Mouse (Mus musculus) embryonic facial prominence, embryonic 12.5 days (tissue): ENCODE data around the gene Gas2l3. TPM values are rescaled to one million over a fixed set of nuclear protein-coding genes. Genes with fewer than 3 reads are reported as not detected.
A peak's percentile ranks its signal among the peaks of the same experiment; 100 is the strongest.

Source experiments
- ATAC-seq: fragments of 200-750 bp; cut with Nextera tagmentation; 2 replicates; pipeline ENCODE4 v1.8.0; 2017; ENCODE audit not compliant: insufficient number of reproducible peaks, insufficient read depth, low FRiP score, low TSS enrichment
- H3K27ac ChIP-seq: fragments of 300-500 bp; sonication (generic); 2 replicates; pipeline ENCODE4 v1.5.1; 2016; ENCODE audit warnings: mild to moderate bottlenecking
- H3K27me3 ChIP-seq: fragments of 300-500 bp; sonication (generic); 2 replicates; pipeline ENCODE4 v1.6.1; 2016; ENCODE audit warnings: mild to moderate bottlenecking, moderate library complexity
- H3K36me3 ChIP-seq: fragments of 300-500 bp; sonication (generic); 2 replicates; pipeline ENCODE4 v1.6.1; 2016; ENCODE audit warnings: mild to moderate bottlenecking
- H3K4me1 ChIP-seq: fragments of 300-500 bp; sonication (generic); 2 replicates; pipeline ENCODE4 v1.6.1; 2016
- H3K4me2 ChIP-seq: fragments of 300-500 bp; sonication (generic); replicated peaks from 2 replicates; pipeline ENCODE4 v1.6.1; 2016; ENCODE audit warnings: mild to moderate bottlenecking, moderate library complexity
- H3K4me3 ChIP-seq: fragments of 300-500 bp; sonication (generic); 2 replicates; pipeline ENCODE4 v1.5.1; 2016; ENCODE audit warnings: mild to moderate bottlenecking
- H3K9ac ChIP-seq: fragments of 300-500 bp; sonication (generic); 2 replicates; pipeline ENCODE4 v1.6.1; 2016; ENCODE audit warnings: mild to moderate bottlenecking, moderate library complexity
- H3K9me3 ChIP-seq: fragments of 300-500 bp; sonication (generic); 2 replicates; pipeline ENCODE4 v1.6.1; 2016; ENCODE audit warnings: mild to moderate bottlenecking, moderate library complexity
- WGBS: fragments of 180-500 bp; shearing (Covaris S2); methylation state at CpG from one replicate; pipeline ENCODE4 v1.1.7; 2016; 5-methylcytosine and 5-hydroxymethylcytosine counted together
- polyA plus RNA-seq: library from polyadenylated mRNA; unstranded; fragments of >200 nt; fragmentation: Nextera tagmentation; extraction: Ambion mirVana; gene quantifications from 2 replicates; pipeline ENCODE4 v1.2.1, GENCODE M21; 2016

Gas2l3 gene
- polyA plus RNA-seq, result 15.3 and 17.0 TPM in 2 replicates

DNA sequence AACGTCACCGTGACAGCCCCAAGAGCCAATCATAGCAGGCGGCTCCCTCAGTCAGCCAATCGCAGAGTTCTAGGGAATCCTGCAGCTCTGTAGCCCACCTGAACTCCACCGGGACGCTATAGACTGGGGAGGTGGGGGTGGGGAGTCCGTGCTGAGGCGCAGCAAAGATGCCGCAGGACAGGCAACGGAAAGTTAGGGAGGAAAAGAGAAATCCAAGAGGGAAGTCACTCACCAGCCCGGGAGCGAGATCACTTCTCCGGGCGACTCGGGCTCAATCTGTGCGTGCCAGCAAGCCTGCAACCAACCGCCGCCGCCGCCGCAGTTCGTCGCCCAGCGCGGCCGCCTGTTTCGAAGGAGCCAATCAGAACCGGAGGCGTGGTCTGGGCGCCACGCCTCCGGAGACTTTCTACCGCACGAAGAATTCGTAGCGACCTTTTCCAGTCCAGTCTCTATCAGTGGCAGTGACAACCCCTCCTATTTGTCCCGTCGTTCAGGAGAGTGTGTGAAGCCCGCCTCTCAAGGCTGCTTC lies at the start of gene Gas2l3:
Gene Gas2l3, minus strand, starts transcription at position 345 of the 529 bp plus-strand sequence.
- no peaks in the 10 kb centered on the region for H3K9me3 ChIP-seq
- H3K36me3 ChIP-seq, result no peaks in the 10 kb centered on the region
- peak within 1 kb of the TSS; percentile 60 for H3K4me3 ChIP-seq
- peak within 1 kb of the TSS; percentile 75 for H3K4me2 ChIP-seq
- peak within 1 kb of the TSS; percentile 57 for H3K27ac ChIP-seq
- no peaks in the 10 kb centered on the region for H3K27me3 ChIP-seq
- ATAC-seq, result peak; percentile 94
- peak within 1 kb of the TSS; percentile 59 for H3K9ac ChIP-seq
- H3K4me1 ChIP-seq, result peaks cover 9% of the 10 kb centered on the region
- WGBS, result 0% methylated on average over 39 of the region's 39 CpGs

DNA sequence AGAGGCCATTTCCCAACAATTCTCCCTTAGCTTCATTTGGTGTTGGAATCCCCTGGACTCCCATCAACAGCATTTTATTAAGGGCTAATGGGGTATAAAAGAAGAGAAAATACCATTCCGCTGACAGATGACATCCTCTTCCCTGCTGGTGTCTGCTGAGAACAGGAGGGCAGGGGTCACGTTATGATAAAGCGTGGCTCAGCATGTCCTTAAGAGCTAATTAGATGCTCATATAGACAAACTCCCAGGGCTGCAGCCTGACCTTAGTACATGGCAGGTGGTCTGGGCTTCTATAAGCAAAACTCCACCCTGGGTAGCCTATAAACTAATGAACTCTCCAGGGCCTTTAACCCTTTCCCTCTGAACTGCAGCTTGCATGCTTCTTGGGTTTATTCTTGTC lies 47.6 kb upstream of the Gas2l3 start:
- H3K4me1 ChIP-seq, result no peaks in the 10 kb centered on the region
- H3K9me3 ChIP-seq, result no peaks in the 10 kb centered on the region
- H3K27ac ChIP-seq, result no peak overlapping the region
- no peaks in the 10 kb centered on the region for H3K27me3 ChIP-seq
- H3K9ac ChIP-seq, result no peak overlapping the region
- H3K4me2 ChIP-seq, result no peak overlapping the region
- 28% methylated on average over 3 of the region's 3 CpGs for WGBS
- ATAC-seq, result 0 out of 2 replicates have a peak, but pooled peaks have one; percentile 41
- H3K36me3 ChIP-seq, result no peaks in the 10 kb centered on the region
- no peak overlapping the region for H3K4me3 ChIP-seq

GRCm38 (mm10) chr10:89490250-89490649 lies 46.5 kb upstream of the Gas2l3 start:
- H3K36me3 ChIP-seq, result no peaks in the 10 kb centered on the region
- no peak overlapping the region for H3K27ac ChIP-seq
- 84% methylated on average over 3 of the region's 3 CpGs for WGBS

GRCm38 (mm10) chr10:89489459-89489858 lies 45.7 kb upstream of the Gas2l3 start:
- no peak overlapping the region for H3K27ac ChIP-seq
- H3K36me3 ChIP-seq, result no peaks in the 10 kb centered on the region
- no peaks in the 10 kb centered on the region for H3K27me3 ChIP-seq
- H3K4me1 ChIP-seq, result no peaks in the 10 kb centered on the region
- H3K4me3 ChIP-seq, result no peak overlapping the region
- 84% methylated on average over 4 of the region's 4 CpGs for WGBS
- no peak for ATAC-seq
- no peak overlapping the region for H3K9ac ChIP-seq
- no peak overlapping the region for H3K4me2 ChIP-seq
- H3K9me3 ChIP-seq, result no peaks in the 10 kb centered on the region

More at GRCm38 (mm10) chr10:89490250-89490649, 46.5 kb upstream of the Gas2l3 start:
- Histone ChIP-seq H3K27me3 (no peaks in the 10 kb centered on the region), H3K4me2 (no peak overlapping the region), H3K4me1 (no peaks in the 10 kb centered on the region), H3K4me3 (no peak overlapping the region), H3K9me3 (no peaks in the 10 kb centered on the region), H3K9ac (no peak overlapping the region)
- no peak for ATAC-seq

- Histone ChIP-seq H3K27ac (no peak overlapping the region), H3K27me3 (no peaks in the 10 kb centered on the region), H3K9ac (no peak overlapping the region), H3K4me1 (no peaks in the 10 kb centered on the region), H3K36me3 (no peaks in the 10 kb centered on the region), H3K4me2 (no peak overlapping the region), H3K4me3 (no peak overlapping the region), H3K9me3 (no peaks in the 10 kb centered on the region)
- ATAC-seq, result no peak
- WGBS, result 64% methylated on average over 4 of the region's 4 CpGs
These were observed 43.4 kb upstream of the Gas2l3 start for GRCm38 (mm10) chr10:89486995-89487742.

DNA sequence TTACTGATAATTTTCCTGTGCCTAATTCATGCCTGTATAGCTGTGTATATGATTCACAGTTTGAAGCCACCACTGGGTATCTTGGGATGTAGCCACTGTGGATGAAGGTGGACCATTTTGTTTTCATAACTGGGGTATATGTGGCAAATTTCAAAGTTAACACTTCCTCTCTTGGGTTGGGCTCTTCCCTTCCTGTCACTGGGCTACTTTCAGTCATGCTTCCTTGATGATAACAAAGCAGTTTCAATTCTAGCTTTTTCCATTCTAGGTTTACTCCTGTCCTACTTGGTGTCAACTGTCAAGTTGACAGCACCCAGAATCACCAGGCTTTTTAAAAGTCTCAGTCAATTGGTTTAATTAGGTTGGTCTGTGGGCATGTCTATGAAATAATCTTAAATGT lies 41.1 kb upstream of the Gas2l3 start:
- Histone ChIP-seq H3K36me3 (no peaks in the 10 kb centered on the region), H3K9me3 (no peaks in the 10 kb centered on the region), H3K4me1 (no peaks in the 10 kb centered on the region), H3K27ac (no peak overlapping the region), H3K4me3 (no peak overlapping the region), H3K27me3 (no peaks in the 10 kb centered on the region), H3K4me2 (no peak overlapping the region), H3K9ac (no peak overlapping the region)
- ATAC-seq, result no peak

DNA sequence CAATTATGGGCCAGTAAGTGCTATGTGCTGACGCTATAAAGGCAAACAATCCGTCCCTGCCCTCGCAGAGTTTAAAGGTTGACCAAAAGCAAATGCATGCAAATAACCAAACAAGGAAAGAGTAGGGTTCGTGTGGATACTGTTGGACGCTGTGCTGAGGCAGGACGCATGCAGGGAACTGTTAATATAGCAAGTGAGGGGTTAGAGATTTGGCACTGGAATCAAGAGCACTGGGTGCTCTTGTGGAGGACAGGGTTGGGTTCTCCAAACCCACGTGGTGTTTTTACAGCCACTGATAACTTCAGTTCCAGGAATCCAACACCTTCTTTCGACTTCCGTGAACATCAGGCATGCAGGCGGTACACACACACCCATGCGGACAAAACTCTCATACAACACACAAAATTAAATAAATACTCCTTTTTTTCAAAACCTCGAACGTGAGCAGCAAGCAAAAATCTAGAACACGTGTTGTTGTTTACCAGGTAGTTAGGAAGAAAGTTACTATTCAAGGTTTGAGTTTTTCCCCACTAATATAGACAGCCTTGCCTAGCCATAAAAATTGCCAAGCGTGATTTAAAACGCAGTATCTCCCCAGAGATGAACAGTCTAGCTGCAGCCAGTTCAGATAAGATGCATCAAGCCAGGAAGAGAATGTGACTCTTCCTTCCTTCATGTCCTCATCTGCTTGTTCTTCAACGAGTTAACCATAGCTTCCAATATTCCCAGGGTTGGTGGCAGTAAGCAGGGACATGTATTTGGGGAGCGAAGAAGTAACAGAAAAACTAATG lies 40.2 kb upstream of the Gas2l3 start:
- H3K4me1 ChIP-seq, result no peaks in the 10 kb centered on the region
- H3K27me3 ChIP-seq, result no peaks in the 10 kb centered on the region
- no peak for ATAC-seq
- no peaks in the 10 kb centered on the region for H3K36me3 ChIP-seq
- no peak overlapping the region for H3K4me3 ChIP-seq
- no peak overlapping the region for H3K9ac ChIP-seq
- WGBS, result 86% methylated on average over 18 of the region's 18 CpGs
- H3K9me3 ChIP-seq, result no peaks in the 10 kb centered on the region
- H3K27ac ChIP-seq, result no peak overlapping the region
- no peak overlapping the region for H3K4me2 ChIP-seq

- no peaks in the 10 kb centered on the region for H3K9me3 ChIP-seq
- no peak for ATAC-seq
- 91% methylated on average over 14 of the region's 14 CpGs for WGBS
- H3K27me3 ChIP-seq, result no peaks in the 10 kb centered on the region
- no peak overlapping the region for H3K9ac ChIP-seq
- no peaks in the 10 kb centered on the region for H3K4me1 ChIP-seq
- no peak overlapping the region for H3K4me2 ChIP-seq
- no peak overlapping the region for H3K27ac ChIP-seq
- H3K4me3 ChIP-seq, result no peak overlapping the region
- H3K36me3 ChIP-seq, result no peaks in the 10 kb centered on the region
These were observed 39.3 kb upstream of the Gas2l3 start for GRCm38 (mm10) chr10:89483113-89483512.

- H3K9ac ChIP-seq, result no peak overlapping the region
- no peaks in the 10 kb centered on the region for H3K36me3 ChIP-seq
- H3K9me3 ChIP-seq, result no peaks in the 10 kb centered on the region
- no peak overlapping the region for H3K27ac ChIP-seq
- H3K4me3 ChIP-seq, result no peak overlapping the region
- H3K4me2 ChIP-seq, result no peak overlapping the region
- no peaks in the 10 kb centered on the region for H3K4me1 ChIP-seq
- 63% methylated on average over 10 of the region's 10 CpGs for WGBS
- H3K27me3 ChIP-seq, result no peaks in the 10 kb centered on the region
- ATAC-seq, result no peak
These were observed 38.4 kb upstream of the Gas2l3 start for GRCm38 (mm10) chr10:89482142-89482681.

DNA sequence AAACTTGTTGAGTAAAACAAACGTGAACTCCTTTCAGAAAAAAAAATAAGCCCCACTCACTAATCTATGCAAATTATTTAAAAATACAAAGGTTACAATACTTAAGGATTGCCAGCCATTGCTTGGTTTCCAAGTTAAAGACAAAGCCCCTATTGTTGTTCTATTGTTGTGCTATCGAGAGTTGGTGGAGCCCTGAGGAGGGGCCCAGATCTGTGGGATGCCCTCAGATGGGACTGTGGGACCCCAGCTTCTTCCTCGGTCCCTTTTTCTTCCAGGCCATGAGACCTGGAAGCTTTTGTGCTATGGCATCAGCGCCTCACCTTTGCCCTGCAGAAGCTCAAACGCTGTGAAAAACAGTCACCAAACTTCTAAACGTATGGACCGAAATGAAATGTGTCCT lies 37.9 kb upstream of the Gas2l3 start:
- no peak overlapping the region for H3K27ac ChIP-seq
- 40% methylated on average over 7 of the region's 7 CpGs for WGBS
- no peaks in the 10 kb centered on the region for H3K36me3 ChIP-seq
- no peak for ATAC-seq
- H3K9ac ChIP-seq, result no peak overlapping the region
- H3K4me1 ChIP-seq, result no peaks in the 10 kb centered on the region
- H3K27me3 ChIP-seq, result no peaks in the 10 kb centered on the region
- H3K9me3 ChIP-seq, result no peaks in the 10 kb centered on the region
- H3K4me3 ChIP-seq, result no peak overlapping the region
- no peak overlapping the region for H3K4me2 ChIP-seq

- Histone ChIP-seq H3K27ac (no peak overlapping the region), H3K36me3 (no peaks in the 10 kb centered on the region), H3K4me1 (no peaks in the 10 kb centered on the region), H3K4me3 (no peak overlapping the region), H3K4me2 (no peak overlapping the region), H3K9ac (no peak overlapping the region), H3K9me3 (no peaks in the 10 kb centered on the region), H3K27me3 (no peaks in the 10 kb centered on the region)
- ATAC-seq, result no peak
- WGBS, result 84% methylated on average over 8 of the region's 8 CpGs
These were observed 35.0 kb upstream of the Gas2l3 start for GRCm38 (mm10) chr10:89478766-89479165.
